Mouse (Mus musculus): Measurements from ENCODE around the gene Mks1.

GRCm38 (mm10) chr11:87846968-87847600, 5.9 kb upstream of the Mks1 start:
- no peak for TF ChIP-seq CTCF (IDR thresholded peaks at IDR 0.05; ENCODE audit: insufficient read depth, low read length)
- TF ChIP-seq POLR2A (IDR thresholded peaks at IDR 0.05; ENCODE audit: borderline replicate concordance, extremely low read depth, low read depth, low read length), result no peak
